Mouse (Mus musculus) lung, embryonic 16.5 days (tissue): ENCODE results near the gene Snx14. TPM values are rescaled to one million over a fixed set of nuclear protein-coding genes. Genes with fewer than 3 reads are reported as not detected.

Experiments used
- ATAC-seq: fragments of 200-750 bp; cut with Nextera tagmentation; 2 replicates; pipeline ENCODE4 v1.8.0; 2017; ENCODE audit warnings: low read depth, mild to moderate bottlenecking, moderate library complexity
- H3K27ac ChIP-seq: fragments of 300-500 bp; sonication (generic); 2 replicates; pipeline ENCODE4 v1.5.1; 2014; ENCODE audit warnings: mild to moderate bottlenecking, control low read depth, low read length
- H3K27me3 ChIP-seq: fragments of 300-500 bp; sonication (generic); 2 replicates; pipeline ENCODE4 v1.6.1; 2014; ENCODE audit warnings: low read depth, low read length, mixed read lengths; ENCODE audit not compliant: control insufficient read depth, insufficient read depth
- H3K36me3 ChIP-seq: fragments of 300-500 bp; sonication (generic); 2 replicates; pipeline ENCODE4 v1.6.1; 2014; ENCODE audit warnings: low read length; ENCODE audit not compliant: control insufficient read depth, insufficient read depth
- H3K4me1 ChIP-seq: fragments of 300-500 bp; sonication (generic); replicated peaks from 2 replicates; pipeline ENCODE4 v1.6.1; 2014; ENCODE audit warnings: low read length, mixed read lengths; ENCODE audit not compliant: control insufficient read depth, insufficient read depth
- H3K4me2 ChIP-seq: fragments of 300-500 bp; sonication (generic); 2 replicates; pipeline ENCODE4 v1.6.1; 2014; ENCODE audit warnings: low read depth, low read length, control low read depth
- H3K4me3 ChIP-seq: fragments of 300-500 bp; sonication (generic); 2 replicates; pipeline ENCODE4 v1.5.1; 2014; ENCODE audit warnings: mild to moderate bottlenecking, low read length, control low read depth
- H3K9ac ChIP-seq: fragments of 300-500 bp; sonication (generic); 2 replicates; pipeline ENCODE4 v1.6.1; 2014; ENCODE audit warnings: low read length, control low read depth
- H3K9me3 ChIP-seq: fragments of 300-500 bp; sonication (generic); 2 replicates; pipeline ENCODE4 v1.6.1; 2016; ENCODE audit warnings: low read length; ENCODE audit not compliant: control insufficient read depth
- WGBS: fragments of 180-500 bp; shearing (Covaris S2); extraction: QIAGEN DNeasy Blood & Tissue Kit; methylation state at CpG from one replicate; pipeline ENCODE4 v1.1.7; 2014; 5-methylcytosine and 5-hydroxymethylcytosine counted together
- polyA plus RNA-seq: library from polyadenylated mRNA; unstranded; fragments of >200 nt; fragmentation: Nextera tagmentation; extraction: Ambion mirVana; gene quantifications from 2 replicates; pipeline ENCODE4 v1.2.1, GENCODE M21; 2015

Snx14 gene
- polyA plus RNA-seq, 1 experiment from 2014 or later = 30.1 TPM

- Histone ChIP-seq H3K36me3 (0 out of 2 replicates have a peak, but pooled peaks cover 2% of the 10 kb centered on the region), H3K9ac (no peak overlapping the region), H3K4me3 (no peak overlapping the region), H3K27ac (no peak overlapping the region), H3K9me3 (no peaks in the 10 kb centered on the region), H3K27me3 (no peaks in the 10 kb centered on the region), H3K4me1 (no peaks in the 10 kb centered on the region; the same call in 1 of the 2 replicates), H3K4me2 (no peak overlapping the region)
- no peak for ATAC-seq
- WGBS = 88% methylated on average over 2 of the region's 2 CpGs
Observed at GRCm38 (mm10) chr9:88369666-88370065, 69.1 kb downstream of the Snx14 start.

GRCm38 (mm10) chr9:88368476-88368875 is 70.3 kb downstream of the Snx14 start:
- no peak for ATAC-seq
- no peaks in the 10 kb centered on the region for H3K9me3 ChIP-seq

GRCm38 (mm10) chr9:88367751-88368150 is 71.0 kb downstream of the Snx14 start:
- H3K36me3 ChIP-seq = no peaks in the 10 kb centered on the region
- H3K4me1 ChIP-seq = no peaks in the 10 kb centered on the region; the same call in 1 of the 2 replicates
- ATAC-seq = no peak
- WGBS = 71% methylated on average over 1 of the region's 1 CpGs
- no peak overlapping the region for H3K4me2 ChIP-seq
- no peaks in the 10 kb centered on the region for H3K9me3 ChIP-seq
- no peak overlapping the region for H3K27ac ChIP-seq
- H3K27me3 ChIP-seq = no peaks in the 10 kb centered on the region
- no peak overlapping the region for H3K4me3 ChIP-seq
- no peak overlapping the region for H3K9ac ChIP-seq

More at GRCm38 (mm10) chr9:88368476-88368875, 70.3 kb downstream of the Snx14 start:
- no peaks in the 10 kb centered on the region; the same call in 1 of the 2 replicates for H3K4me1 ChIP-seq
- no peak overlapping the region for H3K9ac ChIP-seq
- no peak overlapping the region for H3K4me3 ChIP-seq
- H3K4me2 ChIP-seq = no peak overlapping the region
- H3K27ac ChIP-seq = no peak overlapping the region
- H3K27me3 ChIP-seq = no peaks in the 10 kb centered on the region
- H3K36me3 ChIP-seq = no peaks in the 10 kb centered on the region
- 91% methylated on average over 5 of the region's 5 CpGs for WGBS

GRCm38 (mm10) chr9:88367322-88367721 is 71.4 kb downstream of the Snx14 start:
- Histone ChIP-seq H3K4me3 (no peak overlapping the region), H3K9me3 (no peaks in the 10 kb centered on the region), H3K4me2 (no peak overlapping the region), H3K4me1 (no peaks in the 10 kb centered on the region; the same call in 1 of the 2 replicates), H3K36me3 (no peaks in the 10 kb centered on the region), H3K27me3 (no peaks in the 10 kb centered on the region), H3K27ac (no peak overlapping the region), H3K9ac (no peak overlapping the region)
- ATAC-seq = no peak
- WGBS = 75% methylated on average over 5 of the region's 5 CpGs

- WGBS = 88% methylated on average over 4 of the region's 4 CpGs
- H3K4me1 ChIP-seq = no peaks in the 10 kb centered on the region; the same call in 1 of the 2 replicates
- H3K9me3 ChIP-seq = no peaks in the 10 kb centered on the region
- ATAC-seq = no peak
- H3K27ac ChIP-seq = no peak overlapping the region
- no peak overlapping the region for H3K9ac ChIP-seq
- no peak overlapping the region for H3K4me3 ChIP-seq
- no peaks in the 10 kb centered on the region for H3K36me3 ChIP-seq
- H3K27me3 ChIP-seq = no peaks in the 10 kb centered on the region
- H3K4me2 ChIP-seq = no peak overlapping the region
Observed at GRCm38 (mm10) chr9:88366819-88367218, 71.9 kb downstream of the Snx14 start.

- Histone ChIP-seq H3K4me1 (peaks cover 2% of the 10 kb centered on the region; the same call in 1 of the 2 replicates), H3K27me3 (no peaks in the 10 kb centered on the region), H3K36me3 (no peaks in the 10 kb centered on the region), H3K4me2 (no peak overlapping the region), H3K4me3 (no peak overlapping the region), H3K27ac (no peak overlapping the region), H3K9ac (no peak overlapping the region), H3K9me3 (no peaks in the 10 kb centered on the region)
- no peak for ATAC-seq
- 81% methylated on average over 4 of the region's 4 CpGs for WGBS
Observed at GRCm38 (mm10) chr9:88366308-88366707, 72.5 kb downstream of the Snx14 start.

GRCm38 (mm10) chr9:88363102-88363501 is 75.7 kb downstream of the Snx14 start:
- WGBS = 90% methylated on average over 3 of the region's 3 CpGs
- no peaks in the 10 kb centered on the region for H3K36me3 ChIP-seq
- no peaks in the 10 kb centered on the region for H3K9me3 ChIP-seq
- H3K4me3 ChIP-seq = no peak overlapping the region
- H3K4me1 ChIP-seq = 0 out of 2 replicates have a peak, but pooled peaks cover 2% of the 10 kb centered on the region
- no peak overlapping the region for H3K4me2 ChIP-seq
- H3K27me3 ChIP-seq = no peaks in the 10 kb centered on the region
- ATAC-seq = no peak
- no peak overlapping the region for H3K27ac ChIP-seq
- no peak overlapping the region for H3K9ac ChIP-seq

GRCm38 (mm10) chr9:88362055-88362850 is 76.5 kb downstream of the Snx14 start:
- Histone ChIP-seq H3K27ac (no peak overlapping the region), H3K4me3 (no peak overlapping the region), H3K27me3 (no peaks in the 10 kb centered on the region), H3K9me3 (no peaks in the 10 kb centered on the region), H3K36me3 (no peaks in the 10 kb centered on the region), H3K4me2 (no peak overlapping the region), H3K4me1 (0 out of 2 replicates have a peak, but pooled peaks cover 2% of the 10 kb centered on the region), H3K9ac (no peak overlapping the region)
- peak; percentile 7; the same call in 1 of the 2 replicates for ATAC-seq
- 34% methylated on average over 5 of the region's 5 CpGs for WGBS

GRCm38 (mm10) chr9:88361211-88361909 is 77.4 kb downstream of the Snx14 start:
- H3K27ac ChIP-seq = peak overlapping the region; percentile 4; the same call in 1 of the 2 replicates
- H3K4me2 ChIP-seq = no peak overlapping the region
- no peak for ATAC-seq
- H3K9me3 ChIP-seq = no peaks in the 10 kb centered on the region
- H3K36me3 ChIP-seq = no peaks in the 10 kb centered on the region
- no peak overlapping the region for H3K4me3 ChIP-seq
- H3K27me3 ChIP-seq = no peaks in the 10 kb centered on the region
- H3K9ac ChIP-seq = no peak overlapping the region
- 63% methylated on average over 14 of the region's 14 CpGs for WGBS
- 0 out of 2 replicates have a peak, but pooled peaks cover 2% of the 10 kb centered on the region for H3K4me1 ChIP-seq
